Mouse (Mus musculus) yolk sac, embryonic 10.5 days (tissue): ENCODE data around the gene Slc17a4.
A peak's percentile ranks its signal among the peaks of the same experiment; 100 is the strongest.

Source experiments
- DNase-seq: peaks from one replicate; pipeline ENCODE4 v3.0.0-alpha.2; 2017; ENCODE audit warnings: low spot score

Slc17a4 gene

GRCm38 (mm10) chr13:23892592-23893268 lies 22.1 kb downstream of the Slc17a4 start:
- DNase-seq: no peak

- no peak for DNase-seq
Measured at GRCm38 (mm10) chr13:23889011-23889605, 25.7 kb downstream of the Slc17a4 start.

DNA sequence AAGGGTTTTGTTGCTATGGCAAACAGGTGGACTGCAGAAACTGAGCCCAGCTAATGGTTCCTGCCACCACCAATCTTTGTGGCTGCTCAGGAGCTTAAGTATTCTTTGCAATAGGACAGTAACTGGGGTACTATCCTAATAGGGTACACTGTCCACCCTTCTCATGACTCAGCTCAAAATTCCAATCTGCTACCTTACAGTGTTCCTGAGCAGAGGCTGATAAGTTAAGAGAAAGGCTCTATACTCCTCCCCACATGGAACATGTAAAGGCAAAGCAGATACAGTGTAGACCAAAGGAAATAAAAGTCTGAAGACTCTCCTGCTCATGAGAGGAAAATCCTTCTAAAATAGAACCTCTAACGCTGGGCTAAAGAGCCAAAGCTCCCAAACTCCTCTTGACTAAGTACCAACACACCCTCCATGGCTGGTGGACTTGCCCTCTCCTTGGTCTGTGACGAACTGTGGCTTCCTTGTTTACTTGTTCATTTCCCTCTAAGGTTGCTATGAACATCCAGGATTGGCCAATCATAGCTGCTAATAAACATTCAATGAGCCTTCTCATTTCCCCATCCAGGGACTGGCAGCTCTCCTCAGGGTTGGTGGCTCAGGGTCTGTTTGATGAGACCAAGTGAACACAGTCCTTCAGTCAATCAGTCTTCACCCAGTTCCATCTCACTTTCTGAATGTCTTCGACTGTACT lies 27.6 kb downstream of the Slc17a4 start:
- no peak for DNase-seq

- no peak for DNase-seq
Measured at GRCm38 (mm10) chr13:23885540-23885939, 29.3 kb downstream of the Slc17a4 start.

DNA sequence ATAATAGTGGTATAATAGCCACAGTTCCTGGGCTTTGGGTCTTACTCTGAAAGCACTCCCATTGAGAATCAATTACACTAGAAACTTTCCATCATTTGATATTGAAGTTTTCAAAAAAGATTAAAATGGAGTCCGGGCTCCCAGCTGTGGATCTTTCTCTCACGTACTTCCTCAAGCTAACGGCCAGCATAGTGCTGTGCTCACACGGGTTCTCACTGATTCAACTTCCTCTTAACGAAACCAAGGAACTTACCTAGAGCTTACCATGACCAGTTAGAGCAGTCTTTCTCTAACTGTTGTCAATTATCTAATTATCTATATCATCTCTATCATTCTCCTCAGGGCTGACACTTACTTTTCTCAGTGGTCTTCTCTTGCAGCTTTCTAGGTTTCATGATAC lies 35.2 kb downstream of the Slc17a4 start:
- no peak for DNase-seq

- DNase-seq: no peak
Measured at GRCm38 (mm10) chr13:23879106-23879505, 35.7 kb downstream of the Slc17a4 start.

GRCm38 (mm10) chr13:23873141-23873540 lies 41.7 kb downstream of the Slc17a4 start:
- no peak for DNase-seq

- no peak for DNase-seq
Measured at GRCm38 (mm10) chr13:23869996-23870395, 44.8 kb downstream of the Slc17a4 start.

DNA sequence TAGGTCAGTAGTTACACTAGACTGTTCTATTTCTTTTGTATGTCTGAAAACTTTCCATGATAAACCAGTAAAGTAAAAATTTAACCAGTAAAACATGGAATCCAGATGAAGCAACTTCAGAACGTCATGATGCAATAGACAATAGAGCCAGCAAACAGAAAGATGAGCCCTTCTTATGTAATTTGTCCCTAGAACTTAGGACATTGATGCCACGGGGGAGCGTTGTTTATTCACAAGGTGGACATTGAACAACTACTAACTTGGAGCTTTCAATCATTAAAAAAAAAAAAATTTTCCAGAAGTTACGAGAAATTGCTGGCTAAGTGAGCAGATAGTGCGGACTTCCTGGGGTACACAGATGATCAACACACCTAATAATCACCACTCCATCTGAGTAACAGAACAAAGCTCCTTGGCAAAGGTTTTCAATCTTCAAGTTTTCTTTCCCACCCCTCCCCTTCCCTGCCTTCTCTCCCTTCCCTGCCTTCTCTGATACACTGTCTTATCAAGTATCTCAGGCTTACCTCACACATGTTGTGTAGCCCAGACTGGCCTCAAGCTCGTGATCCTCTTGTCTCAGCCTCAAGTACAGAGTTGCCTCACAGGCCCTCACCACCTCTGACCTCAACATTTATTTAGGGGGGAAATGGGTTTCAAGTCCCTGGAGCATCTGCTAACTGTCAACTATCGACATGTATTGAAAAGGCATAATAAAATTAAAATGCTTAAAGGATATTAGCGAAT lies 45.8 kb downstream of the Slc17a4 start:
- DNase-seq: peak; percentile 14

DNA sequence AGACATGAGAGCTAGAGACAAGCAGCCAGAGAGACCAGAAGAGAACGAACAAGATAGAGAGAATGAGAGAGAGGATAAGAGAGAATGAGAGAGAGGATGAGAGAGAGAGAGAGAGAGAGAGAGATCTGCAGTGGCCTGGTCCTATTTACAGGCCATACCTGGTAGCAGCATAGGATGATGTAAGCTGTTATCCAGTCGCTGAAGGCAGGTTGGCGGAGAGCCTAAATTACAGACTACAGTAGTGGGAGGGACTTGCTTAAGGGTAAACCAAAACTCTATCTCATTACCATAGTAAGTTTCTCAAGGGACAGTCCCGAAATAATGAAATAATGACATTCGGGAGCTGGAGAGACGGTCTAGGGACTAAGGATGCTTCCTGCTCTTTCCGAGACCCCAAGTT lies 47.4 kb downstream of the Slc17a4 start, which contains the start of gene Slc17a1:
Gene Slc17a1, plus strand, starts transcription at position 346 of the 400 bp plus-strand sequence.
- DNase-seq: no peak

GRCm38 (mm10) chr13:23867000-23867399 lies 47.8 kb downstream of the Slc17a4 start:
- no peak for DNase-seq

- peak; percentile 40 for DNase-seq
Measured at GRCm38 (mm10) chr13:23866086-23866710, 48.6 kb downstream of the Slc17a4 start.

GRCm38 (mm10) chr13:23864711-23865110 lies 50.1 kb downstream of the Slc17a4 start:
- no peak for DNase-seq

GRCm38 (mm10) chr13:23861815-23862214 lies 53.0 kb downstream of the Slc17a4 start:
- no peak for DNase-seq

DNA sequence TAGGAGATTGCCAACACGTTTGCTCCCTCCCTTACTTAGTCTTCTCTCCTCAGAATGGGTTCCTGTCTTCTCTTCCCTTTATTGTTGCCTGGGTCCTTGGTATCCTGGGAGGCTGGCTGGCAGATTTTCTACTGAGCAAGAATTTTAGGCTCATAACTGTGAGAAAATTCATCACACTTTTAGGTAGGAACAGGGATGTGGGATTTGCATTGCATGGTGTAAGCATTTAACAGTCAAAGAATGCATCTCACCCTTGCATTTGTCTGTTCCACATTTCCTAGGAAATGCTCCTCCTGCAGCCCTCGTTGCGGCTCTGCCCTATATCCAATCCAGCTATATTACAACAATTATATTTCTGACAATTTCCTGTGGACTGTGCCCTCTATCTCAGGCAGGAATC lies 58.4 kb downstream of the Slc17a4 start:
- no peak for DNase-seq

DNA sequence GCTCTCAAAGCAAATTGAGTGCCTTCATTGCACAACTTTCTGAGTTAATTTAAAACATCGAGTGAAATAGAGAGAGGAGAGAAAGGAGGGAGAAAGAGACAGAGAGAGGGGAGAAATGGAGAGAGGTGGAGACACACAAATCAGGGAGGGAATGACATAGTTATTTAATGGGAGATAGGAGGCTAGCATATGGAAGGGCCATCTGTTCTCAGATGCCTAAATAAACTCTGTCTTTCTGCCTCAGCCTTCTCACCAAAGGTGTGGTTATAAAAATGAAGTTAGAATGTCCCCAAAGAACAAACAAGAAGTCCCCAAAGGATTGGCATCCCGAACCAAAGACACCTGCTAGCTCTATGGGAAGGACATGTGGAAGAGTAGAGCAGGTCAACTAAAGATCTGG lies 65.5 kb downstream of the Slc17a4 start:
- no peak for DNase-seq
